In genomic region chr13:58422242-58422641, GRCm38 (mm10) we compare ENCODE assay signal across 21 mouse cellular contexts. TPM values are rescaled to one million over a fixed set of nuclear protein-coding genes. Genes with fewer than 3 reads are reported as not detected.
DNase-seq lines count a peak whose midpoint lies in the region; ATAC-seq and TF ChIP-seq lines count a peak whose summit lies in the region.
"Had no signal": no experiment of that assay in that cellular context is flagged by ENCODE, and none has a peak within 500 bp of the region (broad histone marks: within the 10 kb centered on the region; RNA-seq: fewer than 3 reads in every experiment).

No protein-coding gene starts in this region.

- H3K27ac ChIP-seq in heart, adult 2 months: no peak overlapping the region
- no peak overlapping the region for H3K27ac ChIP-seq in liver, adult 2 months (replicated peaks; ENCODE audit: insufficient read depth, low read depth, low read length)
- no peak overlapping the region for H3K27ac ChIP-seq in liver, postnatal 0 days (ENCODE audit: low read depth)
- no peak overlapping the region for H3K27ac ChIP-seq in midbrain, embryonic 11.5 days (ENCODE audit: low read depth, low read length)
- no peak overlapping the region for H3K27ac ChIP-seq in midbrain, embryonic 14.5 days (replicated peaks; ENCODE audit: low read depth, low read length)

- TF ChIP-seq CTCF in heart, adult 2 months (IDR thresholded peaks at IDR 0.05): no peak
- TF ChIP-seq CTCF in liver, adult 2 months (IDR thresholded peaks at IDR 0.05; ENCODE audit: low read depth, low read length): no peak
- TF ChIP-seq CTCF in liver, postnatal 0 days (IDR thresholded peaks at IDR 0.05; ENCODE audit: low read depth): no peak

- H3K4me3 ChIP-seq in heart, adult 2 months: no peak overlapping the region
- H3K4me3 ChIP-seq in liver, adult 2 months (ENCODE audit: insufficient read depth, low read depth, low read length): no peak overlapping the region
- no peak overlapping the region for H3K4me3 ChIP-seq in liver, postnatal 0 days (ENCODE audit: low read depth, low read length)
- no peak overlapping the region for H3K4me3 ChIP-seq in midbrain, embryonic 11.5 days (ENCODE audit: low read depth, low read length)
- no peak overlapping the region for H3K4me3 ChIP-seq in midbrain, embryonic 14.5 days (replicated peaks; ENCODE audit: low read depth, low read length)

- no peak overlapping the region for H3K4me2 ChIP-seq in liver, postnatal 0 days (ENCODE audit: low read depth, low read length)
- no peak overlapping the region for H3K4me2 ChIP-seq in midbrain, embryonic 11.5 days
- H3K4me2 ChIP-seq in midbrain, embryonic 14.5 days (ENCODE audit: low read length): no peak overlapping the region

- ATAC-seq in liver, postnatal 0 days: no peak
- no peak for ATAC-seq in midbrain, embryonic 11.5 days (ENCODE audit: low FRiP score)
- ATAC-seq in midbrain, embryonic 14.5 days (ENCODE audit: low FRiP score, low TSS enrichment): no peak
- ATAC-seq: activated CD4-positive, CD25-positive, alpha-beta regulatory T cell, adult 4 months; CD4-positive, CD25-positive, alpha-beta regulatory T cell, adult 4 months; Patski had no signal

- intact Hi-C loops in heart, adult 2 months (cut with DNase I): no loop called here

- DNase-seq in heart, adult 11 months: peak; percentile 64
- no peak for DNase-seq in heart, adult 2 months
- DNase-seq in liver, adult 2 months (ENCODE audit: extremely low read depth, low read depth, low spot score): peak; percentile 18
- no peak for DNase-seq in liver, postnatal 0 days
- DNase-seq in midbrain, embryonic 11.5 days (ENCODE audit: low spot score, missing footprints): peak; percentile 23
- DNase-seq in midbrain, embryonic 14.5 days: no peak
- peak; percentile 29 for DNase-seq in testis, postnatal 10 days (ENCODE audit: low spot score)
- DNase-seq in testis, postnatal 14 days (ENCODE audit: low spot score): no peak
- DNase-seq: adrenal gland, adult 2 months; adrenal gland, adult 8-10 months; adrenal gland, postnatal 10 days; adrenal gland, postnatal 14 days; adrenal gland, postnatal 25 days; adrenal gland, postnatal 36 days; B cell, adult 2 months; cerebellum, adult 11 months; cerebellum, adult 11-12 months had no signal

- TF ChIP-seq EP300 in heart, adult 2 months (IDR thresholded peaks at IDR 0.05; ENCODE audit: insufficient read depth, low read depth, low read length): no peak
- TF ChIP-seq EP300 in liver, postnatal 0 days (IDR thresholded peaks at IDR 0.05; ENCODE audit: low read depth): no peak

- no peaks in the 10 kb centered on the region for H3K36me3 ChIP-seq in heart, adult 2 months (ENCODE audit: control insufficient read depth, insufficient read depth, low read length)
- no peaks in the 10 kb centered on the region for H3K36me3 ChIP-seq in liver, adult 2 months (ENCODE audit: control insufficient read depth, insufficient read depth, low read length)
- no peaks in the 10 kb centered on the region for H3K36me3 ChIP-seq in liver, postnatal 0 days (replicated peaks; ENCODE audit: insufficient read depth, low read length)
- no peaks in the 10 kb centered on the region for H3K36me3 ChIP-seq in midbrain, embryonic 11.5 days (ENCODE audit: control insufficient read depth, insufficient read depth, low read length)
- H3K36me3 ChIP-seq in midbrain, embryonic 14.5 days (ENCODE audit: control insufficient read depth, insufficient read depth, low read length): no peaks in the 10 kb centered on the region
- H3K36me3 ChIP-seq: G1E had no signal

- no peaks in the 10 kb centered on the region for H3K27me3 ChIP-seq in heart, adult 2 months (ENCODE audit: control insufficient read depth, insufficient read depth, low read length)
- no peaks in the 10 kb centered on the region for H3K27me3 ChIP-seq in liver, adult 2 months (ENCODE audit: control insufficient read depth, insufficient read depth, low read length)
- no peaks in the 10 kb centered on the region for H3K27me3 ChIP-seq in liver, postnatal 0 days (ENCODE audit: insufficient read depth, low read length)
- H3K27me3 ChIP-seq in midbrain, embryonic 11.5 days (ENCODE audit: control insufficient read depth, insufficient read depth, low read length): no peaks in the 10 kb centered on the region
- no peaks in the 10 kb centered on the region for H3K27me3 ChIP-seq in midbrain, embryonic 14.5 days (ENCODE audit: control insufficient read depth, insufficient read depth, low read length)
- H3K27me3 ChIP-seq: Patski had no signal

- peaks cover 1% of the 10 kb centered on the region for H3K4me1 ChIP-seq in heart, adult 2 months (ENCODE audit: control insufficient read depth, insufficient read depth, low read length)
- H3K4me1 ChIP-seq in liver, adult 2 months (ENCODE audit: control insufficient read depth, insufficient read depth, low read length): 0 out of 2 replicates have a peak, but pooled peaks cover 2% of the 10 kb centered on the region
- no peaks in the 10 kb centered on the region for H3K4me1 ChIP-seq in liver, postnatal 0 days (ENCODE audit: insufficient read depth)
- H3K4me1 ChIP-seq in midbrain, embryonic 11.5 days (ENCODE audit: control insufficient read depth, insufficient read depth, low read length): no peaks in the 10 kb centered on the region
- no peaks in the 10 kb centered on the region for H3K4me1 ChIP-seq in midbrain, embryonic 14.5 days (ENCODE audit: control insufficient read depth, insufficient read depth, low read length)

- WGBS in heart, adult 2 months: 41% methylated on average over 4 of the region's 4 CpGs
- WGBS in liver, adult 2 months: 28% methylated on average over 4 of the region's 4 CpGs
- WGBS in liver, postnatal 0 days (ENCODE audit: insufficient replicate concordance): 62% methylated on average over 4 of the region's 4 CpGs
- WGBS in midbrain, embryonic 11.5 days: 88% methylated on average over 4 of the region's 4 CpGs
- 93% methylated on average over 4 of the region's 4 CpGs for WGBS in midbrain, embryonic 14.5 days

- H3K9ac ChIP-seq in heart, adult 2 months (ENCODE audit: low read depth, low read length): no peak overlapping the region
- H3K9ac ChIP-seq in liver, adult 2 months (ENCODE audit: low read depth, low read length): no peak overlapping the region
- no peak overlapping the region for H3K9ac ChIP-seq in liver, postnatal 0 days (replicated peaks)
- no peak overlapping the region for H3K9ac ChIP-seq in midbrain, embryonic 11.5 days (ENCODE audit: low read length)
- H3K9ac ChIP-seq in midbrain, embryonic 14.5 days (replicated peaks; ENCODE audit: low read length): no peak overlapping the region

- H3K9me3 ChIP-seq in liver, postnatal 0 days (ENCODE audit: low read length): no peaks in the 10 kb centered on the region
- H3K9me3 ChIP-seq in midbrain, embryonic 11.5 days (ENCODE audit: control insufficient read depth, low read length): no peaks in the 10 kb centered on the region
- H3K9me3 ChIP-seq in midbrain, embryonic 14.5 days (ENCODE audit: control insufficient read depth, low read length): no peaks in the 10 kb centered on the region
- H3K9me3 ChIP-seq: G1E had no signal

- TF ChIP-seq POLR2A in heart, adult 2 months (IDR thresholded peaks at IDR 0.05; ENCODE audit: insufficient read depth, low read depth, low read length): no peak
- no peak for TF ChIP-seq POLR2A in liver, adult 2 months (IDR thresholded peaks at IDR 0.05; ENCODE audit: extremely low read depth, insufficient read depth, low read length)

- no peaks in the 10 kb centered on the region for H3K79me2 ChIP-seq in heart, adult 2 months (replicated peaks; ENCODE audit: control insufficient read depth, insufficient read depth, low read length)
- no peaks in the 10 kb centered on the region for H3K79me2 ChIP-seq in liver, adult 2 months (ENCODE audit: control insufficient read depth, insufficient read depth, low read length)

RNA-seq across cellular contexts. Expression of gene Hnrnpk, which starts 19.1 kb away (rescaled TPM):
- 100 to 1,000 TPM; 388 to 416 TPM for total RNA-seq in heart, adult 2 months (2021)
- 108 and 203 TPM in 2 replicates for polyA plus RNA-seq in heart, adult 2 months (2012; rRNA removed)
- total RNA-seq in liver, adult 2 months (2014; rRNA removed): 241 and 280 TPM in 2 replicates
- 140 and 162 TPM in 2 replicates for polyA plus RNA-seq in liver, adult 2 months (2012; rRNA removed)
- 332 and 351 TPM in 2 replicates for polyA plus RNA-seq in liver, postnatal 0 days (2015; fragmentation: Nextera tagmentation; extraction: Ambion mirVana)
- 2,649 and 2,712 TPM in 2 replicates for polyA plus RNA-seq in midbrain, embryonic 11.5 days (2014; fragmentation: Nextera tagmentation; extraction: Ambion mirVana)
- 1,214 and 1,754 TPM in 2 replicates for polyA plus RNA-seq in midbrain, embryonic 14.5 days (2014; fragmentation: Nextera tagmentation; extraction: Ambion mirVana)

RNA-seq across cellular contexts. Expression of gene Rmi1, which starts 20.2 kb away (rescaled TPM):
- 1 to 10 TPM; 9.0 to 9.2 TPM for total RNA-seq in heart, adult 2 months (2021)
- 5.2 and 8.7 TPM in 2 replicates for polyA plus RNA-seq in heart, adult 2 months (2012; rRNA removed)
- total RNA-seq in liver, adult 2 months (2014; rRNA removed): 9.3 and 9.5 TPM in 2 replicates
- 5.1 and 5.4 TPM in 2 replicates for polyA plus RNA-seq in liver, adult 2 months (2012; rRNA removed)
- 9.0 and 9.8 TPM in 2 replicates for polyA plus RNA-seq in liver, postnatal 0 days (2015; fragmentation: Nextera tagmentation; extraction: Ambion mirVana)
- 34.1 and 36.6 TPM in 2 replicates for polyA plus RNA-seq in midbrain, embryonic 11.5 days (2014; fragmentation: Nextera tagmentation; extraction: Ambion mirVana)
- polyA plus RNA-seq in midbrain, embryonic 14.5 days (2014; fragmentation: Nextera tagmentation; extraction: Ambion mirVana): 24.6 and 26.0 TPM in 2 replicates

RNA-seq across cellular contexts. Expression of gene 2210016F16Rik, which starts 37.2 kb away (rescaled TPM):
- total RNA-seq in heart, adult 2 months (2021): 10 to 100 TPM; 15.2 to 17.5 TPM
- polyA plus RNA-seq in heart, adult 2 months (2012; rRNA removed): 10.4 and 11.2 TPM in 2 replicates
- 26.8 and 27.3 TPM in 2 replicates for total RNA-seq in liver, adult 2 months (2014; rRNA removed)
- polyA plus RNA-seq in liver, adult 2 months (2012; rRNA removed): 19.0 and 19.3 TPM in 2 replicates
- polyA plus RNA-seq in liver, postnatal 0 days (2015; fragmentation: Nextera tagmentation; extraction: Ambion mirVana): 15.4 and 16.6 TPM in 2 replicates
- polyA plus RNA-seq in midbrain, embryonic 11.5 days (2014; fragmentation: Nextera tagmentation; extraction: Ambion mirVana): 31.1 and 34.9 TPM in 2 replicates
- polyA plus RNA-seq in midbrain, embryonic 14.5 days (2014; fragmentation: Nextera tagmentation; extraction: Ambion mirVana): 21.0 and 22.9 TPM in 2 replicates

Comparison
In these comparisons a context has a peak if more than half of its experiments do, and no peak if none do; other contexts are left out.
1. DNase-seq: peak in heart, adult 11 months (single experiment), liver, adult 2 months (single experiment), midbrain, embryonic 11.5 days (single experiment) and testis, postnatal 10 days (single experiment); none in heart, adult 2 months (0 of 2), liver, postnatal 0 days (single experiment), midbrain, embryonic 14.5 days (single experiment) and testis, postnatal 14 days (single experiment).